Mouse (Mus musculus) forebrain, embryonic 16.5 days (tissue): ENCODE data around the gene Tubgcp3. TPM values are rescaled to one million over a fixed set of nuclear protein-coding genes. Genes with fewer than 3 reads are reported as not detected.

Experiments
- ATAC-seq: fragments of 200-750 bp; cut with Nextera tagmentation; 2 replicates; pipeline ENCODE4 v1.8.0; 2017; ENCODE audit warnings: mild to moderate bottlenecking, moderate library complexity
- H3K27ac ChIP-seq: fragments of 300-500 bp; sonication (generic); 2 replicates; pipeline ENCODE4 v1.5.1; 2014; ENCODE audit warnings: low read length, control low read depth
- H3K27me3 ChIP-seq: fragments of 300-500 bp; sonication (generic); replicated peaks from 2 replicates; pipeline ENCODE4 v1.6.1; 2014; ENCODE audit warnings: low read length; ENCODE audit not compliant: control insufficient read depth, insufficient read depth
- H3K36me3 ChIP-seq: fragments of 300-500 bp; sonication (generic); 2 replicates; pipeline ENCODE4 v1.6.1; 2014; ENCODE audit not compliant: control insufficient read depth, insufficient read depth
- H3K4me1 ChIP-seq: fragments of 300-500 bp; sonication (generic); replicated peaks from 2 replicates; pipeline ENCODE4 v1.6.1; 2014; ENCODE audit warnings: low read length; ENCODE audit not compliant: control insufficient read depth, insufficient read depth
- H3K4me2 ChIP-seq: fragments of 300-500 bp; sonication (generic); 2 replicates; pipeline ENCODE4 v1.6.1; 2014; ENCODE audit warnings: mild to moderate bottlenecking, low read length, control low read depth
- H3K4me3 ChIP-seq: fragments of 300-500 bp; sonication (generic); replicated peaks from 2 replicates; pipeline ENCODE4 v1.5.1; 2014; ENCODE audit warnings: mild to moderate bottlenecking, low read length, control low read depth
- H3K9ac ChIP-seq: fragments of 300-500 bp; sonication (generic); replicated peaks from 2 replicates; pipeline ENCODE4 v1.6.1; 2014; ENCODE audit warnings: low read depth, low read length, control low read depth
- H3K9me3 ChIP-seq: fragments of 300-500 bp; sonication (generic); 2 replicates; pipeline ENCODE4 v1.6.1; 2016; ENCODE audit warnings: low read length; ENCODE audit not compliant: control insufficient read depth
- WGBS: fragments of 180-500 bp; shearing (Covaris S2); extraction: QIAGEN DNeasy Blood & Tissue Kit; methylation state at CpG from one replicate; pipeline ENCODE4 v1.1.7; 2014; 5-methylcytosine and 5-hydroxymethylcytosine counted together
- polyA plus RNA-seq: library from polyadenylated mRNA; unstranded; fragments of >200 nt; fragmentation: Nextera tagmentation; extraction: Ambion mirVana; gene quantifications from 2 replicates; pipeline ENCODE4 v1.2.1, GENCODE M21; 2015

Gene Tubgcp3
- 43.9 and 47.7 TPM in 2 replicates for polyA plus RNA-seq

DNA sequence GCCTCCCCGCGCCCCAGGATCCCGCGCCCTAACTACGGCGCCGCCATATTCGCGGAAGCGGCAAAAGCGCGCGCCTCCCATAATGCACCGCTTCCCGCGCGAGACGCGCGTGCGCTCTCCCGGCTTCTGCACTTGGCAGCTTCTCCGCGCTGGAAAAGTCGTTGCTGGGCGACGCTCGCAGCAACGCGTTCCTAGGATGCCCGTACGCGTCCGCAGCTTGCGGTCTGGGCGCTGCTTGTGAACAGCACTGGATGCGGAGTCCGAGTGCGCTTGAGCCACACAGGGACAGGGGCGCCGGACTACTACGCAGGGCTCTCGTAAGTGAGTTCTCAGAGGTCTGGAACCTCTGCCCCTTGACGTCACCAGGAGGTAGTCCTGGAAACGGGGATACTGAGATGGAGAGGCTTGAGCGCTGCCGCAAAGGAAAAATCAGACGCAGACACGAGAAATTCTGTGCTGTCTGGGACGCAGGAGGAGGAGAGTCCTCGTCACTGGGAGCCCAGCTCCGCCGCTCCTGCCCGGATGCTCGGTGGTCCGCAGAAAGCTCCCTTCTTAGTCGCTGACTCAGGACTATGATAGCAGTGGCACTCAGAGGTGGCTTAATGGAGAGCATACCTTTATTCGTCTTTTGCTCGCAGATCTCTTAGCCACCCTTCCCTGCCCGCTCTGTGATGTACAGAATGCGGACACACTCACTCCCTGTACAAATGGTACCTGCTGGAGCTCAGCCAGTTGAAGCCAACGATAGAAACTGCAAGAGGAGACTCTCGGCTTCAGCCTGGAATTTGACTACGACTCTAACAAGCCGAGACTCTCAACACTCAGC, at the start of gene Tubgcp3:
Gene Tubgcp3 (minus strand): TSS at position 193 of the 826 bp plus-strand sequence.
- WGBS: under 1% methylated on average over 64 of the region's 65 CpGs
- ATAC-seq: peak; percentile 95
- Histone ChIP-seq H3K9ac (peak within 1 kb of the TSS; percentile 91), H3K36me3 (no peaks in the 10 kb centered on the region), H3K27ac (peak within 1 kb of the TSS; percentile 87), H3K4me2 (peak within 1 kb of the TSS; percentile 81), H3K4me3 (peak within 1 kb of the TSS; percentile 89), H3K9me3 (no peaks in the 10 kb centered on the region), H3K27me3 (no peaks in the 10 kb centered on the region; the same call in 1 of the 2 replicates), H3K4me1 (peaks cover 16% of the 10 kb centered on the region)

- no peak overlapping the region for H3K4me3 ChIP-seq
- H3K36me3 ChIP-seq: no peaks in the 10 kb centered on the region
- H3K9me3 ChIP-seq: no peaks in the 10 kb centered on the region
- H3K27ac ChIP-seq: no peak overlapping the region
- no peak for ATAC-seq
- 82% methylated on average over 9 of the region's 9 CpGs for WGBS
- H3K27me3 ChIP-seq: no peaks in the 10 kb centered on the region
- H3K4me2 ChIP-seq: no peak overlapping the region
- H3K9ac ChIP-seq: no peak overlapping the region
- H3K4me1 ChIP-seq: no peaks in the 10 kb centered on the region
Measured at GRCm38 (mm10) chr8:12719091-12719490, 47.0 kb upstream of the Tubgcp3 start.

DNA sequence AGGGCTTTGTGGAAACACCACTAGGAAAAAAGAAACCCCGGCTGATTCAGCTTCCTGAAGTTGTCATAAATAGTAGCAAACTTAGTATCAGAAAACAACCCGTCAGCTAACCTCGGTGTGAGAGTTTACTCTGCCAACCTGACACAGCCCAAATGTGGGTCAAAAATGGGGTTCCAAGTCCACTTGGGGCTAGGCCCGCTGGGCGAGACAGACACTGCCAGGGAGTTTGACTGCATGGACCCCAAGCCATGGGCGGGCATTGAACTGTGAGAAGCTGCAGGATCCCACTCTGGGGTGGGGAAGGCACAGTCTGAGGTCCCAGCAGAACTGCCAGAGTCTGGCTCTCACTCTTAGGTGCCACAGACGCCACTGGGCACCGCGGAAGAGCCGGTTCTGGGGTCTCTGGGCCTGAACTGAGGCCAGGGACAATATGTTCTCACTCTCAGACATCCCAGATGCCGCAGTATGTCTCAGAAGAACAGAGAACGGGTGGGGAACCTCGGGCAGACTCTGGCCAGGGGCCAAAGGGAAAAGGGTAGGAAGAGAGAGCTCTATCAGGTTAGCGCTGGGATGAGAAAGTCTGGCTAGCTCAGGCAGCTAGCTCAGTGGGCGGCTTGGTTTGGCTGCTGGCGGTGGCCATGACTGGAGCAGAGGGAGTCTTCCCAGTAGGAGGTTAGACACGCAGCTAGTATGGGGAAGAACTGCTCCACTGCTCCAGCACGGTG, 44.0 kb upstream of the Tubgcp3 start:
- H3K27me3 ChIP-seq: no peaks in the 10 kb centered on the region
- no peak overlapping the region for H3K27ac ChIP-seq
- no peaks in the 10 kb centered on the region for H3K4me1 ChIP-seq
- WGBS: 81% methylated on average over 18 of the region's 18 CpGs
- H3K4me2 ChIP-seq: no peak overlapping the region
- no peak overlapping the region for H3K4me3 ChIP-seq
- no peak overlapping the region for H3K9ac ChIP-seq
- ATAC-seq: no peak
- no peaks in the 10 kb centered on the region for H3K36me3 ChIP-seq
- H3K9me3 ChIP-seq: no peaks in the 10 kb centered on the region

DNA sequence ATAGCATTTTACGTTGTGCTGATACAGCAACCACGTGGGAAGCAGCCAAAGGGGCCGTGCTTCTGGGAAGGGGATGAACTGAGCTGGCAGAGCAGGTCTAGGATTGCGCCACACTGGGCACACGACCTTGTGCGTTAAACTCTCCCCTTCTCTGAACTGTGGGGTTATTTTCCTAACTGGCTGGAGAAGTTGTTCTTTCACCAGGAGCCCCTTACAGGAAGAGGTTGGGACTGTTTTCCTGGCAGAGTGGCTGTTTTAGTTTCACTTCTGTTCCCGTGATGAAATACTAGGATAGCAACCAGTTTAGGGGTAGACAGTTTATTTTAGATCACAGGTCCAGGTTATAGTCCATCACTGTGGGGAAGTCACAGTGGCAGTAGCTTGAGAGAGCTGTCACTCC, 39.6 kb upstream of the Tubgcp3 start:
- no peak for ATAC-seq
- no peak overlapping the region for H3K4me2 ChIP-seq
- no peaks in the 10 kb centered on the region for H3K36me3 ChIP-seq
- no peaks in the 10 kb centered on the region for H3K9me3 ChIP-seq
- no peak overlapping the region for H3K9ac ChIP-seq
- no peak overlapping the region for H3K27ac ChIP-seq
- no peaks in the 10 kb centered on the region for H3K4me1 ChIP-seq
- no peak overlapping the region for H3K4me3 ChIP-seq
- 84% methylated on average over 7 of the region's 7 CpGs for WGBS
- no peaks in the 10 kb centered on the region for H3K27me3 ChIP-seq

DNA sequence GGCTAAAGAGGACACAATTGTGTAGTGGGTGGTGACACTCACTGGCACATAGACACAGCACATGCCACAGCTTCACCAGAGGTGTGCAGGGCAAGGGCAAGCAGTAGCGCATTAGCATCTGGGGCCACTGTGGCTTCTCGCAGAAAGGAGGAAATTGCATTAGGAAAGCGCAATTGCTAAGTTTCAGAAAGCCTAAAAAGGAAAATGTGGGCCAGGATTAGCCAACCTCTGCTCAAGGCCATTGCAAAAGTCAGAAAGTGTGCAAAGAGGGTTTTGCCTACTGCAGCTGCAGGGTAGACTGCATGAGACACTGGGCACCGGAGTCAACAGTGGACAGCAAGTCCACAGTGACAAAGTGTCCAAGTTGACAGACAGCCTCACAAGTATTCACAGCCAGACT, 31.5 kb upstream of the Tubgcp3 start:
- no peaks in the 10 kb centered on the region for H3K36me3 ChIP-seq
- H3K4me3 ChIP-seq: no peak overlapping the region
- H3K4me2 ChIP-seq: no peak overlapping the region
- no peak overlapping the region for H3K27ac ChIP-seq
- whole genome bisulfite sequencing: 92% methylated on average over 4 of the region's 4 CpGs
- no peaks in the 10 kb centered on the region for H3K4me1 ChIP-seq
- H3K27me3 ChIP-seq: no peaks in the 10 kb centered on the region
- no peak overlapping the region for H3K9ac ChIP-seq
- H3K9me3 ChIP-seq: no peaks in the 10 kb centered on the region
- ATAC-seq: no peak

- Histone ChIP-seq H3K9ac (no peak overlapping the region), H3K27me3 (no peaks in the 10 kb centered on the region), H3K4me1 (no peaks in the 10 kb centered on the region), H3K4me2 (no peak overlapping the region), H3K27ac (no peak overlapping the region), H3K9me3 (no peaks in the 10 kb centered on the region), H3K36me3 (no peaks in the 10 kb centered on the region), H3K4me3 (no peak overlapping the region)
- 58% methylated on average over 8 of the region's 8 CpGs for WGBS
- no peak for ATAC-seq
Measured at GRCm38 (mm10) chr8:12702290-12702689, 30.2 kb upstream of the Tubgcp3 start.

DNA sequence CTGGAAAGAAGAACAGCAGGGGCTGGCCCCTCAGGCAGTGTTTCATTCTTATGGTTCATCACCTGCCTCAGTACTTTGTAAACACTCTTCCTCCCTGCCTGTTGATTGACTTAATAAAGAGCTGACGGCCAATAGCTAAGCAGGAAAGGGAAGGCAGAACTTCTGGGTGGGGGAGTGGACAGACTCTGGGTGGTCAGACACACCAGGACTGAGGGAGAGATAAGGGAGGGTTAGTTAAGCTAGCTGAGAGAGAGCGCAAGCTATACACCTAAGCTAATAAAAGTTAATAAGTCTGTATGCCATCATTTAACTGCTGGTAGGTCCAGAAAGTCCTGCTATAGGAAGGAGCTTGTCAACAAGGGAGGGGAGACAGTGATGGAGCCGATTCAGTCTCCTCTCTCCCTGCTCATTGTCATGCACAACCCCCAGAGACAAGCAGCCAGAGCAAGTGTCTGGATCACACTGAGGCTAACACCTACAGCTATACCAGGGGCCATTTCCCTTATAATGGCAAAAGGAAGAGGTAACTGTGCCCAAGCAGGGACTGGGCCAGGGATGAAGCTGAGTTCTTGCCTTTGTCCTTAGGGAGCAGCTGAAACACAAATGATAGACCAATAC, 26.7 kb upstream of the Tubgcp3 start:
- Histone ChIP-seq H3K4me3 (no peak overlapping the region), H3K27me3 (no peaks in the 10 kb centered on the region), H3K4me2 (no peak overlapping the region), H3K27ac (no peak overlapping the region), H3K36me3 (no peaks in the 10 kb centered on the region), H3K9ac (no peak overlapping the region), H3K4me1 (no peaks in the 10 kb centered on the region), H3K9me3 (no peaks in the 10 kb centered on the region)
- ATAC-seq: no peak
- WGBS: 60% methylated on average over 3 of the region's 3 CpGs

DNA sequence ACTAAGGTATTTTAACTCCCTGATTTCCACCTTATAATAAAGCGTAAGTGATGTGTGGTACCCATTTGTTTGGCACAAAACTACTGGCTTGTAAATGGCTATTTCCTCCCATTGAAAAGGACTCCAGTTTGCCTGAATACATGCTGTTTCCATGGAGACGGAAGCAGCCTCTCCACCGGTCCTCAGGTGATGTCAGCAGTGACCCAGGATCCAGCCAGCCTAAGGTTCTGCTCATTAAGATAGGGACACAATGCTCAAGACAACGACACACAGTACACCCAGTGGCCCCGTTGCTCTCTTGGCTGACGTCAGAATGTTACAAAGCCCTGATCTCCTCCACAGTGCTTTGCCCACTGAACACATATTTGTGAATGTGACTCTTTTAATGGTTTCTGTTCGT, 16.8 kb upstream of the Tubgcp3 start:
- Histone ChIP-seq H3K9me3 (no peaks in the 10 kb centered on the region), H3K27ac (no peak overlapping the region), H3K4me3 (no peak overlapping the region), H3K4me1 (no peaks in the 10 kb centered on the region), H3K9ac (no peak overlapping the region), H3K27me3 (no peaks in the 10 kb centered on the region), H3K36me3 (no peaks in the 10 kb centered on the region), H3K4me2 (no peak overlapping the region)
- ATAC-seq: no peak
- WGBS: 30% methylated on average over 7 of the region's 7 CpGs

GRCm38 (mm10) chr8:12677529-12677928, 5.5 kb upstream of the Tubgcp3 start:
- no peak overlapping the region for H3K9ac ChIP-seq
- H3K9me3 ChIP-seq: no peaks in the 10 kb centered on the region
- H3K4me1 ChIP-seq: peaks cover 9% of the 10 kb centered on the region
- H3K36me3 ChIP-seq: no peaks in the 10 kb centered on the region
- no peak overlapping the region for H3K27ac ChIP-seq
- H3K27me3 ChIP-seq: no peaks in the 10 kb centered on the region; the same call in 1 of the 2 replicates
- 1% methylated on average over 7 of the region's 7 CpGs for WGBS
- peak; percentile 93 for ATAC-seq
- H3K4me2 ChIP-seq: no peak overlapping the region
- no peak overlapping the region for H3K4me3 ChIP-seq
